Mouse (Mus musculus) bone marrow macrophage, adult 2 months (primary cell): Measurements from ENCODE around the gene Cdt1.

Experiments used
- CTCF ChIP-seq: IDR thresholded peaks from 2 replicates; pipeline ENCODE4 v1.5.1; 2012; ENCODE audit warnings: low read depth, mild to moderate bottlenecking, low read length, moderate library complexity
- POLR2A ChIP-seq: IDR thresholded peaks from 2 replicates; pipeline ENCODE4 v1.6.1; 2012; ENCODE audit warnings: mild to moderate bottlenecking, low read depth, low read length, borderline replicate concordance

- no peak for TF ChIP-seq CTCF
- TF ChIP-seq POLR2A: no peak
Observed at GRCm38 (mm10) chr8:122544138-122544537, 23.7 kb upstream of the Cdt1 start.
